Mouse (Mus musculus) lung, postnatal 10 days (tissue): Measurements from ENCODE around the gene Tmtc1.

Experiments used
- DNase-seq: peaks from one replicate; pipeline ENCODE4 v3.0.0; 2021

Gene Tmtc1

GRCm38 (mm10) chr6:148366629-148367028 is 77.6 kb downstream of the Tmtc1 start:
- DNase-seq = no peak

- DNase-seq = no peak
Observed at GRCm38 (mm10) chr6:148363162-148363561, 81.0 kb downstream of the Tmtc1 start.

- no peak for DNase-seq
Observed at GRCm38 (mm10) chr6:148362475-148362874, 81.7 kb downstream of the Tmtc1 start.

- no peak for DNase-seq
Observed at GRCm38 (mm10) chr6:148359348-148359905, 84.8 kb downstream of the Tmtc1 start.

GRCm38 (mm10) chr6:148358580-148359246 is 85.5 kb downstream of the Tmtc1 start:
- no peak for DNase-seq

GRCm38 (mm10) chr6:148356141-148356540 is 88.0 kb downstream of the Tmtc1 start:
- no peak for DNase-seq

- DNase-seq = peak; percentile 82
Observed at GRCm38 (mm10) chr6:148354509-148355474, 89.4 kb downstream of the Tmtc1 start.

GRCm38 (mm10) chr6:148354151-148354508 is 90.1 kb downstream of the Tmtc1 start:
- DNase-seq = no peak

GRCm38 (mm10) chr6:148345001-148345400 is 99.2 kb downstream of the Tmtc1 start:
- no peak for DNase-seq

GRCm38 (mm10) chr6:148342191-148342590 is 102.0 kb downstream of the Tmtc1 start:
- DNase-seq = no peak

- DNase-seq = no peak
Observed at GRCm38 (mm10) chr6:148341765-148342164, 102.4 kb downstream of the Tmtc1 start.

GRCm38 (mm10) chr6:148338326-148338957 is 105.7 kb downstream of the Tmtc1 start:
- DNase-seq = no peak

- peak; percentile 14 for DNase-seq
Observed at GRCm38 (mm10) chr6:148336290-148336955, 107.8 kb downstream of the Tmtc1 start.

GRCm38 (mm10) chr6:148331916-148332315 is 112.3 kb downstream of the Tmtc1 start:
- DNase-seq = no peak

- no peak for DNase-seq
Observed at GRCm38 (mm10) chr6:148329976-148330375, 114.2 kb downstream of the Tmtc1 start.

- DNase-seq = no peak
Observed at GRCm38 (mm10) chr6:148328928-148329327, 115.3 kb downstream of the Tmtc1 start.

- no peak for DNase-seq
Observed at GRCm38 (mm10) chr6:148328130-148328529, 116.1 kb downstream of the Tmtc1 start.

GRCm38 (mm10) chr6:148318736-148319135 is 125.5 kb downstream of the Tmtc1 start:
- DNase-seq = peak; percentile 22

- DNase-seq = no peak
Observed at GRCm38 (mm10) chr6:148315571-148316080, 128.6 kb downstream of the Tmtc1 start.

- no peak for DNase-seq
Observed at GRCm38 (mm10) chr6:148315106-148315505, 129.1 kb downstream of the Tmtc1 start.

- DNase-seq = no peak
Observed at GRCm38 (mm10) chr6:148310981-148311380, 133.2 kb downstream of the Tmtc1 start.

GRCm38 (mm10) chr6:148305821-148306220 is 138.4 kb downstream of the Tmtc1 start:
- DNase-seq = no peak
